Mouse (Mus musculus) megakaryocyte, embryonic 14.5 days (primary cell): ENCODE measurements around the gene Pilra.
A peak's percentile ranks its signal among the peaks of the same experiment; 100 is the strongest.

Source experiments
- FLI1 ChIP-seq: IDR thresholded peaks from 2 replicates; pipeline ENCODE4 v1.6.1; 2012; ENCODE audit warnings: low read length, inconsistent platforms, mixed read lengths
- GATA1 ChIP-seq: IDR thresholded peaks from 3 replicates; pipeline ENCODE4 v1.6.1; 2012; ENCODE audit warnings: mixed read lengths, low read length, inconsistent platforms, borderline replicate concordance

- TF ChIP-seq FLI1 = peak; percentile 61; the same call in 1 of the 2 replicates
- TF ChIP-seq GATA1 = no peak
Measured at GRCm38 (mm10) chr5:137778635-137779034, 57.4 kb downstream of the Pilra start, which contains the start of gene Ppp1r35.
